Mouse (Mus musculus) gastrocnemius, adult 2 months (tissue): Measurements from ENCODE around the gene Anxa6. TPM values are rescaled to one million over a fixed set of nuclear protein-coding genes. Genes with fewer than 3 reads are reported as not detected.

Experiments used
- DNase-seq: peaks from one replicate; pipeline ENCODE4 v3.0.0; 2022
- H3K27ac ChIP-seq: fragments of 200-600 bp; 2 replicates; pipeline ENCODE4 v1.8.1; 2022; ENCODE audit warnings: mild to moderate bottlenecking
- H3K4me3 ChIP-seq: fragments of 200-600 bp; 2 replicates; pipeline ENCODE4 v1.8.1; 2022; ENCODE audit warnings: mild to moderate bottlenecking, moderate library complexity
- CTCF ChIP-seq: fragments of 200-600 bp; IDR thresholded peaks from 2 replicates; pipeline ENCODE4 v1.8.1; 2022; ENCODE audit warnings: antibody characterized with exemption, mild to moderate bottlenecking, moderate library complexity
- intact Hi-C: fragments of 180-260 bp; cut with DNase I; formaldehyde crosslinking; loops from one replicate; pipeline ENCODE4 v1.15.1; 2025
- total RNA-seq, 2 experiments: library from RNA; stranded (reverse); gene quantifications; 2 replicates each; pipeline ENCODE4 v1.2.3; 2021

The Anxa6 gene
- total RNA-seq, 2 experiments from 2014 or later = 166 to 187 TPM

DNA sequence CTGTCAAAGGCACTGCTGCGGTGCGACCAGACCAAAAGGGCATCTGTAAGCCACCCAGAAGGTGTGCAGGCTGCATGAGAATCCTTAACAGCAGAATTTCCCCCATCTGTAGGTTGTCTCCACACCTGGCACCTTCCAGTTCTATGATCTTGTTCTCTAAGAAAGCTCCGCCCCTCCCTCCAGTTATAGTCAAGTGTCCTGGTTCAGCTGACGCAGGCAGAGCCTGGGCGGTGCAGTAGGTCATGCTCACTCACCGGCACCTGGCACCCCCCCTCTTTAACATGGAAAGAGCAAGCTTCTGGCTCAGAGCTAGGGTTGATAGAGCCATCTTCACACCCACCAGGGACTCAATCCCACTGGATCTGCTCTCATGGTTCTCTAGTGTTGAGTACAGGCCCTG, 104.0 kb downstream of the Anxa6 start:
- intact Hi-C loops = loop anchor here (5.0 kb wide), 1 partner anchor 227 kb away; no protein-coding TSS in a partner anchor
- DNase-seq = no peak
- no peak for TF ChIP-seq CTCF

More for the DNA sequence above, 104.0 kb downstream of the Anxa6 start:
- Histone ChIP-seq H3K4me3 (no peak overlapping the region), H3K27ac (no peak overlapping the region)

Other genes with a start within 250 kb of the Anxa6 start
- gene Cdc42se2, start 245.8 kb downstream of the Anxa6 start, total RNA-seq = 10 to 100 TPM; 14.4 to 19.6 TPM
- 10 to 100 TPM; 18.7 to 30.6 TPM for gene Lyrm7, start 172.5 kb downstream of the Anxa6 start, total RNA-seq
- gene Hint1, start 167.1 kb downstream of the Anxa6 start, total RNA-seq = 100 to 1,000 TPM; 186 to 220 TPM
- gene Gpx3, start 131.0 kb downstream of the Anxa6 start, total RNA-seq = 100 to 1,000 TPM in 1 of 2 experiments, 10 to 100 TPM in 1; 46.5 to 139 TPM
- 10 to 100 TPM; 29.8 to 31.7 TPM for gene Tnip1, start 70.5 kb downstream of the Anxa6 start, total RNA-seq
- 1 to 10 TPM; 3.6 to 3.9 TPM for gene Ccdc69, start 44.7 kb upstream of the Anxa6 start, total RNA-seq
- 1 to 10 TPM; 6.5 to 6.7 TPM for gene Gm2a, start 64.7 kb upstream of the Anxa6 start, total RNA-seq
- gene Slc36a3, start 118.3 kb upstream of the Anxa6 start, total RNA-seq = not detected
- gene Slc36a2, start 151.6 kb upstream of the Anxa6 start, total RNA-seq = under 1 TPM; 0.15 to 0.61 TPM
- gene Slc36a1, start 170.9 kb upstream of the Anxa6 start, total RNA-seq = 1 to 10 TPM; 6.2 TPM